Mouse (Mus musculus) CD4-positive naive resting alpha-beta T cell, adult 76 days (primary cell): ENCODE results near the gene Adam30. TPM values are rescaled to one million over a fixed set of nuclear protein-coding genes. Genes with fewer than 3 reads are reported as not detected.

Experiments used
- total RNA-seq: library from RNA; stranded (reverse); gene quantifications from one replicate; pipeline ENCODE4 v1.2.4, GENCODE M21; 2023

Adam30 gene
- total RNA-seq, result 1.7 TPM

GRCm38 (mm10) chr3:98160330-98160729, at the start of gene Adam30:
Gene Adam30 (plus strand): TSS chr3:98160630.

Other genes with a start within 250 kb of the Adam30 start
- gene Notch2, start 147.1 kb upstream of the Adam30 start, total RNA-seq, result 67.7 TPM
- gene Reg4, start 61.5 kb downstream of the Adam30 start, total RNA-seq, result not detected
- not detected for gene Hmgcs2, start 119.8 kb downstream of the Adam30 start, total RNA-seq
- 41.3 TPM for gene Phgdh, start 179.4 kb downstream of the Adam30 start, total RNA-seq
- gene Zfp697, start 221.8 kb downstream of the Adam30 start, total RNA-seq, result not detected